Comparison of ENCODE assay signal across 1 mouse cellular context in the genomic region with DNA sequence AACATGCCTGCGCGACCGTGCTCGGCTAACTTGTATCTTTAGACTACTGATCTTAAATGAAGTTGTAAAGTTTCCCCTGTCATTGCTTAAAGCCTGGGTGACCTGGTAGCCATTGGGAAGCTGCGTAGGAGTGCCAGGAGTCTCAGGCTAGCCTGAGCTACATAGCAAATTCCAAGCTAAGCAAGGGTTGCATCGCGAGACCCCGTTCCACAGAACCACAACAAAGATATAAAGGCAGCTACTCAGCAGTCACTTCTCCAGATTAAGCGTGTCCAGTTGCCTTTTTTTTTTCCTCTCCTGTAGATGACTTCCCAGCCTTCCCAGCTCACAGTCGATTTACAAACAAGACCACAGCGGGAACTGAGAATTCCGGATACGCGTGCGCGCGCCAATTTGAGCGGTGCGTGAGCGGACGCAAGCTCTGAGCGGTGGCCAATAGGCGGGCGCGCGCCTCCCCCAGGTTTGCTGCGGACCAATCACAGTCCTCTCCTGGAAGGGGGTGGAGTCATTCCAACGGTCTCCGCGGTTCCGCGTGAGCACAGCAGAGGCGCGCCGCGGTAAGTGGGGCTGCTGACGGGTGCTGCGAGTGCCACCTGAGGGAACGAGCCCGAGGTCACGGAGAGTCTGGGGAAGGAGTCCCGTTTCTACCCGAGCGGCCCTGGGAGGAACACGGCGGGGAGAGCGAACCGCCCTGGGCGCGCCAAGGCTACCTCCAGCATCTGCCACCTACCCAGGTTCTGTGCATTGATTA.
TF ChIP-seq lines count a peak whose summit lies in the region.

Gene Ube2t, plus strand, starts transcription at position 513 of the 751 bp plus-strand sequence.

TF ChIP-seq in CH12.LX, 34 proteins besides CTCF, POLR2A, EP300 and RAD21 (continued from another document):
- TF ChIP-seq MAZ (IDR thresholded peaks at IDR 0.05; ENCODE audit: low read depth, low read length) (0 out of 2 replicates have a peak, but pooled peaks have one; percentile 5), IRF4 (IDR thresholded peaks at IDR 0.05; ENCODE audit: low read depth, low read length) (peak; percentile 64), NELFE (IDR thresholded peaks at IDR 0.05; ENCODE audit: low read depth, low read length) (peak; percentile 84), TCF12 (IDR thresholded peaks at IDR 0.05; ENCODE audit: low read depth, low read length) (peak; percentile 84), SIN3A (IDR thresholded peaks at IDR 0.05; ENCODE audit: low read length) (peak; percentile 83), NRF1 (IDR thresholded peaks at IDR 0.05; ENCODE audit: low read depth, low read length) (peak; percentile 87), MXI1 (IDR thresholded peaks at IDR 0.05; ENCODE audit: low read depth, low read length) (peak; percentile 91), RCOR1 (conservative IDR thresholded peaks at IDR 0.05; ENCODE audit: low read depth, low read length) (0 out of 2 replicates have a peak, but pooled peaks have one; percentile 43), ELF1 (IDR thresholded peaks at IDR 0.05; ENCODE audit: low read depth, low read length) (peak; percentile 82), MAX (IDR thresholded peaks at IDR 0.05; ENCODE audit: low read length) (peak; percentile 76), JUND (conservative IDR thresholded peaks at IDR 0.05; ENCODE audit: low read depth, low read length) (no peak)
